Mouse (Mus musculus): ENCODE results near the gene Syt14. TPM values are rescaled to one million over a fixed set of nuclear protein-coding genes. Genes with fewer than 3 reads are reported as not detected.

Gene Syt14
- polyA plus RNA-seq, 1 experiment, result 14.7 TPM

- Histone ChIP-seq H3K4me3 (ENCODE audit: low read depth, low read length) (no peak overlapping the region), H3K27me3 (ENCODE audit: control insufficient read depth, insufficient read depth, low read length, poor library complexity, severe bottlenecking) (no peaks in the 10 kb centered on the region), H3K36me3 (ENCODE audit: control insufficient read depth, insufficient read depth, low read length, poor library complexity, severe bottlenecking) (no peaks in the 10 kb centered on the region), H3K9ac (ENCODE audit: low read depth, poor library complexity, severe bottlenecking) (no peak overlapping the region), H3K9me3 (replicated peaks; ENCODE audit: control insufficient read depth, insufficient read depth, low read length, poor library complexity, severe bottlenecking) (no peaks in the 10 kb centered on the region), H3K27ac (ENCODE audit: insufficient read depth, low read length) (no peak overlapping the region), H3K4me1 (ENCODE audit: control insufficient read depth, insufficient read depth, low read length) (no peaks in the 10 kb centered on the region)
- TF ChIP-seq CTCF (IDR thresholded peaks at IDR 0.05; ENCODE audit: low read depth, low read length) (no peak), EP300 (IDR thresholded peaks at IDR 0.05; ENCODE audit: insufficient read depth, low read depth, low read length) (no peak), POLR2A (IDR thresholded peaks at IDR 0.05; ENCODE audit: insufficient read depth, low read length) (no peak)
Measured at GRCm38 (mm10) chr1:193059596-193059995, 24.0 kb upstream of the Syt14 start.

- Histone ChIP-seq H3K9ac (ENCODE audit: low read depth, poor library complexity, severe bottlenecking) (no peak overlapping the region), H3K27me3 (ENCODE audit: control insufficient read depth, insufficient read depth, low read length, poor library complexity, severe bottlenecking) (no peaks in the 10 kb centered on the region), H3K4me3 (ENCODE audit: low read depth, low read length) (no peak overlapping the region), H3K27ac (ENCODE audit: insufficient read depth, low read length) (no peak overlapping the region), H3K36me3 (ENCODE audit: control insufficient read depth, insufficient read depth, low read length, poor library complexity, severe bottlenecking) (no peaks in the 10 kb centered on the region), H3K4me1 (ENCODE audit: control insufficient read depth, insufficient read depth, low read length) (no peaks in the 10 kb centered on the region), H3K9me3 (replicated peaks; ENCODE audit: control insufficient read depth, insufficient read depth, low read length, poor library complexity, severe bottlenecking) (no peaks in the 10 kb centered on the region)
- TF ChIP-seq EP300 (IDR thresholded peaks at IDR 0.05; ENCODE audit: insufficient read depth, low read depth, low read length) (no peak), POLR2A (IDR thresholded peaks at IDR 0.05; ENCODE audit: insufficient read depth, low read length) (no peak), CTCF (IDR thresholded peaks at IDR 0.05; ENCODE audit: low read depth, low read length) (no peak)
Measured at GRCm38 (mm10) chr1:193054401-193054800, 18.8 kb upstream of the Syt14 start.

GRCm38 (mm10) chr1:193053065-193053464 is 17.5 kb upstream of the Syt14 start:
- TF ChIP-seq CTCF (IDR thresholded peaks at IDR 0.05; ENCODE audit: low read depth, low read length) (no peak), EP300 (IDR thresholded peaks at IDR 0.05; ENCODE audit: insufficient read depth, low read depth, low read length) (no peak), POLR2A (IDR thresholded peaks at IDR 0.05; ENCODE audit: insufficient read depth, low read length) (no peak)
- H3K9ac ChIP-seq (ENCODE audit: low read depth, poor library complexity, severe bottlenecking), result no peak overlapping the region
- H3K9me3 ChIP-seq (replicated peaks; ENCODE audit: control insufficient read depth, insufficient read depth, low read length, poor library complexity, severe bottlenecking), result no peaks in the 10 kb centered on the region
- no peak overlapping the region for H3K27ac ChIP-seq (ENCODE audit: insufficient read depth, low read length)
- no peaks in the 10 kb centered on the region for H3K27me3 ChIP-seq (ENCODE audit: control insufficient read depth, insufficient read depth, low read length, poor library complexity, severe bottlenecking)
- H3K36me3 ChIP-seq (ENCODE audit: control insufficient read depth, insufficient read depth, low read length, poor library complexity, severe bottlenecking), result no peaks in the 10 kb centered on the region
- H3K4me3 ChIP-seq (ENCODE audit: low read depth, low read length), result no peak overlapping the region
- no peaks in the 10 kb centered on the region for H3K4me1 ChIP-seq (ENCODE audit: control insufficient read depth, insufficient read depth, low read length)

- Histone ChIP-seq H3K27ac (ENCODE audit: insufficient read depth, low read length) (no peak overlapping the region), H3K4me3 (ENCODE audit: low read depth, low read length) (no peak overlapping the region), H3K9ac (ENCODE audit: low read depth, poor library complexity, severe bottlenecking) (no peak overlapping the region), H3K4me1 (ENCODE audit: control insufficient read depth, insufficient read depth, low read length) (no peaks in the 10 kb centered on the region), H3K27me3 (ENCODE audit: control insufficient read depth, insufficient read depth, low read length, poor library complexity, severe bottlenecking) (no peaks in the 10 kb centered on the region), H3K9me3 (replicated peaks; ENCODE audit: control insufficient read depth, insufficient read depth, low read length, poor library complexity, severe bottlenecking) (no peaks in the 10 kb centered on the region), H3K36me3 (ENCODE audit: control insufficient read depth, insufficient read depth, low read length, poor library complexity, severe bottlenecking) (no peaks in the 10 kb centered on the region)
- TF ChIP-seq EP300 (IDR thresholded peaks at IDR 0.05; ENCODE audit: insufficient read depth, low read depth, low read length) (no peak), CTCF (IDR thresholded peaks at IDR 0.05; ENCODE audit: low read depth, low read length) (no peak), POLR2A (IDR thresholded peaks at IDR 0.05; ENCODE audit: insufficient read depth, low read length) (no peak)
Measured at GRCm38 (mm10) chr1:193047616-193048015, 12.0 kb upstream of the Syt14 start.

GRCm38 (mm10) chr1:193042760-193043295 is 7.3 kb upstream of the Syt14 start:
- TF ChIP-seq CTCF (IDR thresholded peaks at IDR 0.05; ENCODE audit: low read depth, low read length) (no peak), EP300 (IDR thresholded peaks at IDR 0.05; ENCODE audit: insufficient read depth, low read depth, low read length) (no peak)
- Histone ChIP-seq H3K9me3 (replicated peaks; ENCODE audit: control insufficient read depth, insufficient read depth, low read length, poor library complexity, severe bottlenecking) (no peaks in the 10 kb centered on the region), H3K27ac (ENCODE audit: insufficient read depth, low read length) (no peak overlapping the region), H3K9ac (ENCODE audit: low read depth, poor library complexity, severe bottlenecking) (no peak overlapping the region), H3K36me3 (ENCODE audit: control insufficient read depth, insufficient read depth, low read length, poor library complexity, severe bottlenecking) (no peaks in the 10 kb centered on the region), H3K4me3 (ENCODE audit: low read depth, low read length) (no peak overlapping the region), H3K4me1 (ENCODE audit: control insufficient read depth, insufficient read depth, low read length) (no peaks in the 10 kb centered on the region), H3K27me3 (ENCODE audit: control insufficient read depth, insufficient read depth, low read length, poor library complexity, severe bottlenecking) (no peaks in the 10 kb centered on the region)

- Histone ChIP-seq H3K36me3 (ENCODE audit: control insufficient read depth, insufficient read depth, low read length, poor library complexity, severe bottlenecking) (no peaks in the 10 kb centered on the region), H3K27ac (ENCODE audit: insufficient read depth, low read length) (no peak overlapping the region), H3K4me3 (ENCODE audit: low read depth, low read length) (peak overlapping the region; percentile 87), H3K4me1 (ENCODE audit: control insufficient read depth, insufficient read depth, low read length) (no peaks in the 10 kb centered on the region), H3K27me3 (ENCODE audit: control insufficient read depth, insufficient read depth, low read length, poor library complexity, severe bottlenecking) (no peaks in the 10 kb centered on the region), H3K9ac (ENCODE audit: low read depth, poor library complexity, severe bottlenecking) (peak overlapping the region; percentile 45), H3K9me3 (replicated peaks; ENCODE audit: control insufficient read depth, insufficient read depth, low read length, poor library complexity, severe bottlenecking) (no peaks in the 10 kb centered on the region)
- TF ChIP-seq EP300 (IDR thresholded peaks at IDR 0.05; ENCODE audit: insufficient read depth, low read depth, low read length), result no peak
- TF ChIP-seq POLR2A (IDR thresholded peaks at IDR 0.05; ENCODE audit: insufficient read depth, low read length), result no peak
- TF ChIP-seq CTCF (IDR thresholded peaks at IDR 0.05; ENCODE audit: low read depth, low read length), result no peak
Measured at GRCm38 (mm10) chr1:193034951-193035370, 614 bp downstream of the Syt14 start.
